Mouse (Mus musculus) intestine, embryonic 15.5 days (tissue): Measurements from ENCODE around the gene Tctn3. TPM values are rescaled to one million over a fixed set of nuclear protein-coding genes. Genes with fewer than 3 reads are reported as not detected.
A peak's percentile ranks its signal among the peaks of the same experiment; 100 is the strongest.
"Not testable (repeated sequence)": the region's sequence is repeated elsewhere in the genome, so short reads cannot be mapped to it uniquely, and the experiment has no call there.

Experiments used
- ATAC-seq: fragments of 200-750 bp; cut with Nextera tagmentation; 2 replicates; pipeline ENCODE4 v1.8.0; 2017; ENCODE audit warnings: moderate TSS enrichment, moderate library complexity
- H3K27ac ChIP-seq: fragments of 300-500 bp; sonication (generic); 2 replicates; pipeline ENCODE4 v1.5.1; 2015; ENCODE audit warnings: mild to moderate bottlenecking, inconsistent platforms
- H3K27me3 ChIP-seq: fragments of 300-500 bp; sonication (generic); replicated peaks from 2 replicates; pipeline ENCODE4 v1.6.1; 2015; ENCODE audit warnings: inconsistent platforms
- H3K36me3 ChIP-seq: fragments of 300-500 bp; sonication (generic); 2 replicates; pipeline ENCODE4 v1.6.1; 2015; ENCODE audit warnings: inconsistent platforms
- H3K4me1 ChIP-seq: fragments of 300-500 bp; sonication (generic); replicated peaks from 2 replicates; pipeline ENCODE4 v1.6.1; 2015; ENCODE audit warnings: inconsistent platforms
- H3K4me2 ChIP-seq: fragments of 300-500 bp; sonication (generic); replicated peaks from 2 replicates; pipeline ENCODE4 v1.6.1; 2015; ENCODE audit warnings: mild to moderate bottlenecking, inconsistent platforms
- H3K4me3 ChIP-seq: fragments of 300-500 bp; sonication (generic); replicated peaks from 2 replicates; pipeline ENCODE4 v1.5.1; 2015; ENCODE audit warnings: inconsistent platforms
- H3K9ac ChIP-seq: fragments of 300-500 bp; sonication (generic); 2 replicates; pipeline ENCODE4 v1.6.1; 2015; ENCODE audit warnings: inconsistent platforms
- H3K9me3 ChIP-seq: fragments of 300-500 bp; sonication (generic); 2 replicates; pipeline ENCODE4 v1.6.1; 2016; ENCODE audit warnings: inconsistent platforms
- WGBS: fragments of 180-500 bp; shearing (Covaris S2); methylation state at CpG from one replicate; pipeline ENCODE4 v1.1.7; 2015; 5-methylcytosine and 5-hydroxymethylcytosine counted together
- polyA plus RNA-seq: library from polyadenylated mRNA; unstranded; fragments of >200 nt; fragmentation: Nextera tagmentation; extraction: Ambion mirVana; gene quantifications from 2 replicates; pipeline ENCODE4 v1.2.1, GENCODE M21; 2015

Gene Tctn3
- polyA plus RNA-seq, 1 experiment from 2014 or later = 10.5 TPM

GRCm38 (mm10) chr19:40586908-40587307 lies 25.1 kb downstream of the Tctn3 start:
- Histone ChIP-seq H3K4me3 (peak overlapping the region; percentile 86), H3K27ac (peak overlapping the region; percentile 85; the same call in 1 of the 2 replicates), H3K36me3 (0 out of 2 replicates have a peak, but pooled peaks cover 7% of the 10 kb centered on the region), H3K4me1 (peaks cover 8% of the 10 kb centered on the region), H3K27me3 (no peaks in the 10 kb centered on the region), H3K9ac (peak overlapping the region; percentile 84; the same call in 1 of the 2 replicates), H3K4me2 (peak overlapping the region; percentile 71), H3K9me3 (no peaks in the 10 kb centered on the region)
- WGBS = 51% methylated on average over 7 of the region's 7 CpGs
- no peak for ATAC-seq

DNA sequence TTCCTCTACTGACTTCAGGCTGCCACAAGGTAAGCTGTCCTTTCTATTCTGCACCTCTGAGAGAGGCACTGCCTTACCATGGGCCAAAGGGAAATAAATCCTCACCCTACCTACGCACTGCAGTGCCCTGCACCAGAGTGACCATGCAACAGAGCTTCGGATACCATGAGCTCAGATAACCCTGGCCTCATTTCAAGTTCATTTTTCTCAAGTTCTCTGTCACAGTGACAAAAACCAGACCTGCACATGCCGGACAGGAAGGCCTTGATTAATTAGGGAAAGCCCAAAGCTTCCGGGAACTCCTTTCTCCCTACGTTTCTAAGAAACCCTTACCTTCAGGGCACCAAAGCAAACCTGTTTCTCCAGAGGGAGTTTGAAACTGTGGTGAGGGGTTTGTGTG lies 30.4 kb downstream of the Tctn3 start:
- Histone ChIP-seq H3K9me3 (no peaks in the 10 kb centered on the region), H3K4me3 (no peak overlapping the region), H3K4me2 (no peak overlapping the region), H3K27me3 (no peaks in the 10 kb centered on the region), H3K27ac (peak overlapping the region; percentile 54), H3K36me3 (peaks cover 23% of the 10 kb centered on the region), H3K4me1 (peaks cover 13% of the 10 kb centered on the region), H3K9ac (no peak overlapping the region)
- no peak; the same call in 1 of the 2 replicates for ATAC-seq
- WGBS = 35% methylated on average over 5 of the region's 5 CpGs

DNA sequence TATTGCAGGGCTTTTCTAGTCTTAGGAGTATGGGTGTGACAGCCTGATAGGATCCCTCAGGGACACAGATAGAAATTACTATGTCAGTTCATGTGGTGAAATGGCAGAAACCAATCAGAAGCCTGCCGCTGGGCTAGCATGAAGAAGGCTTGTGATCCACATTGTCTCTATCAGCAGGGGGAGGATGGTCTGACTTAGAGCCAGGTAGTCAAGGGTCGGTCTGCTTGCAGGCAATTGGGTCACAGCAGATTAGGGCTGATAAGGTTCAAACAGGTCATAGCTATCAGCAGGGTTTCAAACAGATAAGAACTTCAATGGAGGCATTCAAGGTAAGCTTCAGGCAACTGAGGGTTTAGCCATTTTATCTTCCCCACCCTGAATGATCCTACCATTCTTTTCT lies 31.1 kb downstream of the Tctn3 start:
- Histone ChIP-seq H3K4me3 (no peak overlapping the region), H3K27me3 (no peaks in the 10 kb centered on the region), H3K4me2 (no peak overlapping the region), H3K9ac (no peak overlapping the region), H3K27ac (0 out of 2 replicates have a peak overlapping the region, but pooled peaks have one; percentile 1), H3K36me3 (peaks cover 28% of the 10 kb centered on the region), H3K9me3 (no peaks in the 10 kb centered on the region), H3K4me1 (peaks cover 8% of the 10 kb centered on the region; the same call in 1 of the 2 replicates)
- ATAC-seq = peak; percentile 89
- 63% methylated on average over 2 of the region's 2 CpGs for WGBS

DNA sequence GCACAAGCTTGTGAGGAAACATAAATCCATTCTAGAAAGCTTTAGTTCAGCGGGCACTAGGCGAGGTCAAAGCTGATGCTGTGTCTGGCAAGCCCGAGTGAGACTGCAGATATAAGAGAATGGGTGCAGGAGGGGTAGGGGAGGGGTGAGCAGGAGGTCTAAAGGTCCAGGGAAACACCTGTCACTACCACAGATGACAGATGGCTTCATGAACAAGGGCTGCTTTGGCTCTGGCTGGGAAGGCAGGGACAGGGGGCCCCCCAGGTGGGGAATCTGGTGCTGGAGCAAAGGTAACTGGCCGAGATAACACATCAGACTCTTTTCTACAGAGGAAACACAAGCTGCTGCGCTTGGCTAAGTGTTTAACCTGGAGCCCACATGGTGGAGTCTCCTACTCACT lies 36.6 kb downstream of the Tctn3 start:
- Histone ChIP-seq H3K27ac (peak overlapping the region; percentile 78), H3K9me3 (no peaks in the 10 kb centered on the region), H3K9ac (no peak overlapping the region), H3K4me1 (no peaks in the 10 kb centered on the region; the same call in 1 of the 2 replicates), H3K27me3 (no peaks in the 10 kb centered on the region), H3K36me3 (peaks cover 46% of the 10 kb centered on the region), H3K4me2 (peak overlapping the region; percentile 15; the same call in 1 of the 2 replicates), H3K4me3 (no peak overlapping the region)
- peak; percentile 94 for ATAC-seq
- 43% methylated on average over 5 of the region's 5 CpGs for WGBS

- Histone ChIP-seq H3K9me3 (no peaks in the 10 kb centered on the region), H3K4me3 (no peak overlapping the region), H3K4me2 (no peak overlapping the region), H3K4me1 (no peaks in the 10 kb centered on the region), H3K27me3 (no peaks in the 10 kb centered on the region), H3K36me3 (peaks cover 56% of the 10 kb centered on the region), H3K27ac (peak overlapping the region; percentile 67), H3K9ac (no peak overlapping the region)
- ATAC-seq = peak; percentile 91
- 68% methylated on average over 9 of the region's 9 CpGs for WGBS
Measured at GRCm38 (mm10) chr19:40570726-40571125, 41.3 kb downstream of the Tctn3 start.

GRCm38 (mm10) chr19:40567616-40568015 lies 44.4 kb downstream of the Tctn3 start:
- peaks cover 55% of the 10 kb centered on the region for H3K36me3 ChIP-seq
- no peaks in the 10 kb centered on the region for H3K4me1 ChIP-seq
- no peak overlapping the region for H3K4me3 ChIP-seq
- WGBS = 80% methylated on average over 3 of the region's 3 CpGs
- H3K27me3 ChIP-seq = no peaks in the 10 kb centered on the region
- no peaks in the 10 kb centered on the region for H3K9me3 ChIP-seq
- ATAC-seq = no peak
- no peak overlapping the region for H3K4me2 ChIP-seq
- H3K9ac ChIP-seq = no peak overlapping the region
- H3K27ac ChIP-seq = no peak overlapping the region

GRCm38 (mm10) chr19:40563880-40564645 lies 48.0 kb downstream of the Tctn3 start:
- no peaks in the 10 kb centered on the region for H3K4me1 ChIP-seq
- H3K4me3 ChIP-seq = no peak overlapping the region
- no peak overlapping the region for H3K4me2 ChIP-seq
- H3K27ac ChIP-seq = no peak overlapping the region
- H3K9me3 ChIP-seq = no peaks in the 10 kb centered on the region
- no peaks in the 10 kb centered on the region for H3K27me3 ChIP-seq
- no peak overlapping the region for H3K9ac ChIP-seq
- 74% methylated on average over 10 of the region's 10 CpGs for WGBS
- ATAC-seq = peak; percentile 80
- H3K36me3 ChIP-seq = peaks cover 36% of the 10 kb centered on the region

DNA sequence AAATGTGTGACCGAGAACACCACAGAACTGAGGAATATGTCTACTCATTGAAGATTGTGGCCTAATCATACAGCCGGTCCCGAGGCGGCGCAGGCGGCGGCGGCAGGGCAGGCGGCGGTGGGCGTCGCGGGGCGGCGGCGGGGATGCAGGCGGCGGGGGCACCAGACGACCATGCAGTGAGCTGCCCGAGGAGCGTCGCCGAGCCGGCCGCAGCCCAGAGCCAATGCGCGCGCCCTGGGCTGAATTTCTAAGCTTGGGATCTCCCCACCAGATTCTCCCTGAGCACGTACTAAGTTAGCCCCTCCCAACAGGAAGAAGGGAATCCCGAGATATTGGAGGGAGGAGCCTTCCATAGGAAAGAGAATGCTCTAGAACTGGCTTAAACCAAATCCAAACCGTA lies 50.5 kb downstream of the Tctn3 start:
- H3K36me3 ChIP-seq = peaks cover 34% of the 10 kb centered on the region
- H3K4me3 ChIP-seq = not testable (repeated sequence)
- 72% methylated on average over 13 of the region's 31 CpGs for WGBS

DNA sequence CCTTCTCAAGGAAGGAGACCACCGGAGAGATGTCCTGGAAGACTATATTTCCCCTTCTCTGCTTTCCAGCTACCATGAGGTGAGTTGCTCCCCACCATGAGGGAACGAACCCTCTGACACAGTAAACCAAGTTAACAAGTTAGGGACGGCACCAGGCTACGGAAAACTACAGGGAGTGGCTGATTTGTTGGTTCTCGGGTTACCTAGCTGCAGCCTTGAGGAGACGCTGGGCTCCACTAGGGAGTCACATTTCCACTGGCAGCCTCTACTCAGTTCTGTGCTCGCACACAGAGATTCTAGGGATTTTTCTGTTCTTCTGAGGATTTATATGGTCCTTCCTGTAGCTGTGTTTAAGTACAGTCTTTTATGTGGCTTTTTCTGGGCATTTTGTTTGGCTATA lies 56.0 kb downstream of the Tctn3 start:
- 87% methylated on average over 7 of the region's 7 CpGs for WGBS
- H3K4me1 ChIP-seq = peaks cover 9% of the 10 kb centered on the region; the same call in 1 of the 2 replicates
- H3K9me3 ChIP-seq = no peaks in the 10 kb centered on the region
- H3K4me3 ChIP-seq = no peak overlapping the region
- H3K27ac ChIP-seq = no peak overlapping the region
- H3K4me2 ChIP-seq = no peak overlapping the region
- H3K27me3 ChIP-seq = no peaks in the 10 kb centered on the region
- ATAC-seq = no peak
- no peak overlapping the region for H3K9ac ChIP-seq
- H3K36me3 ChIP-seq = peaks cover 44% of the 10 kb centered on the region

More for the DNA sequence above, 50.5 kb downstream of the Tctn3 start:
- ATAC-seq, H3K27me3 ChIP-seq, H3K9me3 ChIP-seq, H3K9ac ChIP-seq, H3K4me2 ChIP-seq, H3K27ac ChIP-seq, H3K4me1 ChIP-seq: not testable (repeated sequence)

DNA sequence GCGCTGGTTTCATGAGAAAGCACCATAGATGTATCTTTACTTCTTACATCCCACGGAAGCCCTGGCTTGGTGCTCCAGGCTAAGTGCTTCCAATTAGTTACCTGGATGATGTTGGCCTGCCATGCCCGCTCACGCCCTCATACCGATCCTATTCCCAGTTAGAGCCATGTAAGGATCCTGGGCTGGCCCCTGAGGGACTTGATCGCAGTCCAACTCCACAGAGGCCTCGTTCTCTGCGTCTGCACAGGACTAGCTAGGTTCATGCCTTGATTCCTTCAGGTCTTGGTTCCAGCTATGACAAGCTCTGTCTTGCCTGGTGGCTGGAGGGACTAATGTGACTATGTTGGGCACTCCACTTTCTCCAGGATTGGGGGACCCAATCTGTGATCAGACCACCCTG lies 56.9 kb downstream of the Tctn3 start:
- H3K27me3 ChIP-seq = no peaks in the 10 kb centered on the region
- ATAC-seq = no peak
- H3K9ac ChIP-seq = no peak overlapping the region
- H3K36me3 ChIP-seq = peaks cover 44% of the 10 kb centered on the region
- no peak overlapping the region for H3K4me2 ChIP-seq
- peaks cover 9% of the 10 kb centered on the region; the same call in 1 of the 2 replicates for H3K4me1 ChIP-seq
- no peak overlapping the region for H3K4me3 ChIP-seq
- H3K9me3 ChIP-seq = no peaks in the 10 kb centered on the region
- WGBS = 88% methylated on average over 8 of the region's 8 CpGs
- no peak overlapping the region for H3K27ac ChIP-seq

- H3K4me2 ChIP-seq = no peak overlapping the region
- no peaks in the 10 kb centered on the region for H3K9me3 ChIP-seq
- peaks cover 44% of the 10 kb centered on the region for H3K36me3 ChIP-seq
- H3K27ac ChIP-seq = peak overlapping the region; percentile 70; the same call in 1 of the 2 replicates
- no peak for ATAC-seq
- H3K4me3 ChIP-seq = no peak overlapping the region
- no peak overlapping the region for H3K9ac ChIP-seq
- H3K27me3 ChIP-seq = no peaks in the 10 kb centered on the region
- H3K4me1 ChIP-seq = peaks cover 9% of the 10 kb centered on the region; the same call in 1 of the 2 replicates
- WGBS = 68% methylated on average over 11 of the region's 11 CpGs
Measured at GRCm38 (mm10) chr19:40554343-40554742, 57.7 kb downstream of the Tctn3 start.

GRCm38 (mm10) chr19:40553849-40554248 lies 58.2 kb downstream of the Tctn3 start:
- H3K27ac ChIP-seq = peak overlapping the region; percentile 70; the same call in 1 of the 2 replicates
- no peak overlapping the region for H3K9ac ChIP-seq
- ATAC-seq = peak; percentile 42
- 60% methylated on average over 6 of the region's 6 CpGs for WGBS
- no peak overlapping the region for H3K4me3 ChIP-seq
- no peaks in the 10 kb centered on the region for H3K9me3 ChIP-seq
- H3K4me1 ChIP-seq = peaks cover 9% of the 10 kb centered on the region; the same call in 1 of the 2 replicates
- H3K36me3 ChIP-seq = peaks cover 44% of the 10 kb centered on the region
- H3K4me2 ChIP-seq = no peak overlapping the region
- H3K27me3 ChIP-seq = no peaks in the 10 kb centered on the region
